Mouse (Mus musculus) ES-CJ7 (cell line): ENCODE measurements around the gene Cacna2d2.

Experiments
- DNase-seq: peaks from one replicate; pipeline ENCODE4 v3.0.0; 2011; ENCODE audit warnings: low read depth, low spot score

The Cacna2d2 gene

GRCm38 (mm10) chr9:107541005-107541404 lies 141.6 kb downstream of the Cacna2d2 start:
- no peak for DNase-seq

GRCm38 (mm10) chr9:107541474-107542351 lies 142.3 kb downstream of the Cacna2d2 start, which contains the start of the genes Cyb561d2 and Nprl2:
Gene Cyb561d2 (minus strand): TSS chr9:107542193.
Gene Nprl2 (plus strand): TSS chr9:107542226.
- peak; percentile 97 for DNase-seq

- no peak for DNase-seq
Measured at GRCm38 (mm10) chr9:107542352-107542686, 142.9 kb downstream of the Cacna2d2 start.

GRCm38 (mm10) chr9:107542721-107543120 lies 143.3 kb downstream of the Cacna2d2 start:
- peak; percentile 44 for DNase-seq

- no peak for DNase-seq
Measured at GRCm38 (mm10) chr9:107543299-107543698, 143.9 kb downstream of the Cacna2d2 start.

- DNase-seq, result no peak
Measured at GRCm38 (mm10) chr9:107544196-107544700, 144.8 kb downstream of the Cacna2d2 start.

GRCm38 (mm10) chr9:107544729-107545128 lies 145.3 kb downstream of the Cacna2d2 start:
- no peak for DNase-seq

GRCm38 (mm10) chr9:107545199-107545598 lies 145.8 kb downstream of the Cacna2d2 start:
- no peak for DNase-seq

GRCm38 (mm10) chr9:107545602-107546001 lies 146.2 kb downstream of the Cacna2d2 start:
- DNase-seq, result peak; percentile 71

- DNase-seq, result peak; percentile 87
Measured at GRCm38 (mm10) chr9:107547026-107547425, 147.6 kb downstream of the Cacna2d2 start, which contains the start of gene Zmynd10. Gene Zmynd10 (plus strand): TSS chr9:107547298.

- DNase-seq, result no peak
Measured at GRCm38 (mm10) chr9:107547957-107548356, 148.5 kb downstream of the Cacna2d2 start.

- no peak for DNase-seq
Measured at GRCm38 (mm10) chr9:107548820-107549219, 149.4 kb downstream of the Cacna2d2 start.

GRCm38 (mm10) chr9:107549297-107550074 lies 150.1 kb downstream of the Cacna2d2 start:
- DNase-seq, result no peak

- DNase-seq, result peak; percentile 64
Measured at GRCm38 (mm10) chr9:107550491-107551116, 151.2 kb downstream of the Cacna2d2 start.

GRCm38 (mm10) chr9:107551117-107551889 lies 151.9 kb downstream of the Cacna2d2 start, which contains the start of gene Rassf1:
Gene Rassf1 (plus strand): TSS chr9:107551555.
- no peak for DNase-seq

- DNase-seq, result no peak
Measured at GRCm38 (mm10) chr9:107551890-107552355, 152.5 kb downstream of the Cacna2d2 start.

GRCm38 (mm10) chr9:107552690-107553393 lies 153.4 kb downstream of the Cacna2d2 start:
- no peak for DNase-seq

- no peak for DNase-seq
Measured at GRCm38 (mm10) chr9:107553541-107554318, 154.3 kb downstream of the Cacna2d2 start.

- DNase-seq, result peak; percentile 99
Measured at GRCm38 (mm10) chr9:107554319-107554825, 155.0 kb downstream of the Cacna2d2 start.
